Mouse (Mus musculus): ENCODE results near the gene Gm20683. TPM values are rescaled to one million over a fixed set of nuclear protein-coding genes. Genes with fewer than 3 reads are reported as not detected.

The Gm20683 gene
- polyA plus RNA-seq, 1 experiment from 2014 or later = 3.9 TPM

Small RNAs within 50 kb of the gene (microRNA-seq; reads per million reads assigned to microRNA genes)
- not detected for gene Mir3082

Other genes starting within 250 kb of the Gm20683 start
- 1.6 and 2.1 TPM in 2 replicates for gene Gng13, start 124.6 kb downstream of the Gm20683 start, polyA plus RNA-seq (2016; fragmentation: Nextera tagmentation; extraction: Ambion mirVana)
- 24.9 and 25.6 TPM in 2 replicates for gene Chtf18, start 114.3 kb downstream of the Gm20683 start, polyA plus RNA-seq (2016; fragmentation: Nextera tagmentation; extraction: Ambion mirVana)
- gene Rpusd1, start 114.1 kb downstream of the Gm20683 start, polyA plus RNA-seq (2016; fragmentation: Nextera tagmentation; extraction: Ambion mirVana) = 20.5 and 22.1 TPM in 2 replicates
- not detected in 2 replicates for gene Mslnl, start 105.7 kb downstream of the Gm20683 start, polyA plus RNA-seq (2016; fragmentation: Nextera tagmentation; extraction: Ambion mirVana)
- 0.27 and 0.38 TPM in 2 replicates for gene Msln, start 87.4 kb downstream of the Gm20683 start, polyA plus RNA-seq (2016; fragmentation: Nextera tagmentation; extraction: Ambion mirVana)
- gene Narfl, start 68.0 kb downstream of the Gm20683 start, polyA plus RNA-seq (2016; fragmentation: Nextera tagmentation; extraction: Ambion mirVana) = 25.5 and 29.2 TPM in 2 replicates
- gene Haghl, start 56.1 kb downstream of the Gm20683 start, polyA plus RNA-seq (2016; fragmentation: Nextera tagmentation; extraction: Ambion mirVana) = 102 and 103 TPM in 2 replicates
- 0.33 and 0.57 TPM in 2 replicates for gene Ccdc78, start 55.2 kb downstream of the Gm20683 start, polyA plus RNA-seq (2016; fragmentation: Nextera tagmentation; extraction: Ambion mirVana)
- gene Fam173a, start 48.9 kb downstream of the Gm20683 start, polyA plus RNA-seq (2016; fragmentation: Nextera tagmentation; extraction: Ambion mirVana) = 75.3 and 84.6 TPM in 2 replicates
- 1.0 and 1.9 TPM in 2 replicates for gene AC134908.4, start 46.1 kb downstream of the Gm20683 start, polyA plus RNA-seq (2016; fragmentation: Nextera tagmentation; extraction: Ambion mirVana)
- gene Metrn, start 44.6 kb downstream of the Gm20683 start, polyA plus RNA-seq (2016; fragmentation: Nextera tagmentation; extraction: Ambion mirVana) = 80.7 and 92.0 TPM in 2 replicates
- 25.8 and 27.0 TPM in 2 replicates for gene Fbxl16, start 32.7 kb downstream of the Gm20683 start, polyA plus RNA-seq (2016; fragmentation: Nextera tagmentation; extraction: Ambion mirVana)
- 27.6 and 28.6 TPM in 2 replicates for gene Wdr24, start 18.1 kb downstream of the Gm20683 start, polyA plus RNA-seq (2016; fragmentation: Nextera tagmentation; extraction: Ambion mirVana)
- gene Jmjd8, start 12.9 kb downstream of the Gm20683 start, polyA plus RNA-seq (2016; fragmentation: Nextera tagmentation; extraction: Ambion mirVana) = 67.7 and 72.6 TPM in 2 replicates
- gene Stub1, start 8.4 kb downstream of the Gm20683 start, polyA plus RNA-seq (2016; fragmentation: Nextera tagmentation; extraction: Ambion mirVana) = 293 and 301 TPM in 2 replicates
- 8.1 and 8.6 TPM in 2 replicates for gene Rhbdl1, start 4.5 kb downstream of the Gm20683 start, polyA plus RNA-seq (2016; fragmentation: Nextera tagmentation; extraction: Ambion mirVana)
- 18.4 and 20.1 TPM in 2 replicates for gene Rhot2, start 3.1 kb upstream of the Gm20683 start, polyA plus RNA-seq (2016; fragmentation: Nextera tagmentation; extraction: Ambion mirVana)
- 23.6 and 24.9 TPM in 2 replicates for gene Wdr90, start 19.7 kb upstream of the Gm20683 start, polyA plus RNA-seq (2016; fragmentation: Nextera tagmentation; extraction: Ambion mirVana)
- gene Mcrip2, start 27.0 kb upstream of the Gm20683 start, polyA plus RNA-seq (2016; fragmentation: Nextera tagmentation; extraction: Ambion mirVana) = 6.8 and 7.2 TPM in 2 replicates
- 52.0 and 56.9 TPM in 2 replicates for gene Mettl26, start 33.3 kb upstream of the Gm20683 start, polyA plus RNA-seq (2016; fragmentation: Nextera tagmentation; extraction: Ambion mirVana)
- 0.63 and 0.86 TPM in 2 replicates for gene Wfikkn1, start 39.1 kb upstream of the Gm20683 start, polyA plus RNA-seq (2016; fragmentation: Nextera tagmentation; extraction: Ambion mirVana)
- gene Rab40c, start 78.0 kb upstream of the Gm20683 start, polyA plus RNA-seq (2016; fragmentation: Nextera tagmentation; extraction: Ambion mirVana) = 47.7 and 49.3 TPM in 2 replicates
- gene Pigq, start 103.2 kb upstream of the Gm20683 start, polyA plus RNA-seq (2016; fragmentation: Nextera tagmentation; extraction: Ambion mirVana) = 54.7 and 57.3 TPM in 2 replicates
- 0.11 and 0.14 TPM in 2 replicates for gene Nhlrc4, start 103.2 kb upstream of the Gm20683 start, polyA plus RNA-seq (2016; fragmentation: Nextera tagmentation; extraction: Ambion mirVana)
- gene A930017K11Rik, start 110.8 kb upstream of the Gm20683 start, polyA plus RNA-seq (2016; fragmentation: Nextera tagmentation; extraction: Ambion mirVana) = 0.08 TPM in 2 replicates
- gene Capn15, start 144.0 kb upstream of the Gm20683 start, polyA plus RNA-seq (2016; fragmentation: Nextera tagmentation; extraction: Ambion mirVana) = 28.2 and 31.5 TPM in 2 replicates
- gene Rab11fip3, start 227.8 kb upstream of the Gm20683 start, polyA plus RNA-seq (2016; fragmentation: Nextera tagmentation; extraction: Ambion mirVana) = 33.8 and 36.7 TPM in 2 replicates
- 28.6 and 30.1 TPM in 2 replicates for gene Decr2, start 248.6 kb upstream of the Gm20683 start, polyA plus RNA-seq (2016; fragmentation: Nextera tagmentation; extraction: Ambion mirVana)